Mouse (Mus musculus) Patski (cell line): Measurements from ENCODE around the gene Mrtfb. TPM values are rescaled to one million over a fixed set of nuclear protein-coding genes. Genes with fewer than 3 reads are reported as not detected.
"Not testable (repeated sequence)": the region's sequence is repeated elsewhere in the genome, so short reads cannot be mapped to it uniquely, and the experiment has no call there.

Experiments used
- ATAC-seq: fragments of 100-300 bp; one replicate; pipeline ENCODE4 v1.8.0; 2021
- CTCF ChIA-PET: fragments of 350-600 bp; sonication (Branson Sonifier 250); formaldehyde crosslinking; loops from one replicate; lab custom pipeline; 2022; ENCODE audit warnings: inconsistent platforms; lab: Charles Lee
- POLR2A ChIA-PET: fragments of 350-600 bp; sonication (Branson Sonifier 250); formaldehyde crosslinking; loops from one replicate; lab custom pipeline; 2022; ENCODE audit warnings: antibody characterized with exemption, inconsistent platforms; lab: Charles Lee
- DNase-seq: peaks from one replicate; pipeline ENCODE4 v3.0.0-alpha.2; 2011; ENCODE audit warnings: low read depth, low spot score
- H3K27me3 ChIP-seq: fragments of 371-371 bp; one replicate; pipeline ENCODE4 v1.5.1; 2021
- CTCF ChIP-seq: fragments of 100-300 bp; IDR thresholded peaks from one replicate; pipeline ENCODE4 v1.5.1; 2021
- in situ Hi-C: fragments of 300-500 bp; cut with MboI; formaldehyde crosslinking; loops from 3 replicates; pipeline ENCODE4 v1.11.1; 2018; ENCODE audit warnings: low pct_unique_long_range_greater_than_20kb, mixed read lengths
- polyA plus RNA-seq: library from polyadenylated mRNA; unstranded; gene quantifications from one replicate; pipeline ENCODE4 v1.2.3, GENCODE M21; 2021

Mrtfb gene
- polyA plus RNA-seq, 1 experiment from 2014 or later: 18.7 TPM

DNA sequence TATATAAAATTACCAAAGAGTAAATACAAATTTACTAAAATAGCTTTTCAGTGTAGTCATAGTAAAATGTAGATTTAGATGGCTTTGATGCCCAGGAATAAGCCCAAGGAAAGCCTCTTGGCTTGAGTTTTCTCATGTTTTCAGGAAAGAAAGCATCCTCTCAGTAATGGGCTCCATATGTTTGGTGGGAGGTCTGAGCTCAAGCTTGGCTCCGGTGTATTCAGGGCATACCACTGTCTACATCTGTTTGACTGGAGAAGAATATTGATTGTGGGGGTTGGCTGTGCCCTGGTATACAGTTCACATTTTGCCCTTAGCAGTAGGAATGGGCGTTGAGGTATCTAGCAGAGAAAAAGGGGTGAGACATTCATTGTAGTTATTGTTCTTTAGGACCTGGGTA is 13.1 kb downstream of the Mrtfb start:
- CTCF ChIA-PET: interaction anchor here (1.2 to 1.3 kb wide), 2 partner anchors 10 to 20 kb away, joined by 3 to 6 read pairs; no protein-coding TSS in a partner anchor
- no peak for DNase-seq
- no peaks in the 10 kb centered on the region for H3K27me3 ChIP-seq
- POLR2A ChIA-PET: interaction anchor here (1.0 kb wide), 1 partner anchor 9 kb away, joined by 3 read pairs; no protein-coding TSS in a partner anchor
- no peak for TF ChIP-seq CTCF
- in situ Hi-C loops: no loop called here
- no peak for ATAC-seq

DNA sequence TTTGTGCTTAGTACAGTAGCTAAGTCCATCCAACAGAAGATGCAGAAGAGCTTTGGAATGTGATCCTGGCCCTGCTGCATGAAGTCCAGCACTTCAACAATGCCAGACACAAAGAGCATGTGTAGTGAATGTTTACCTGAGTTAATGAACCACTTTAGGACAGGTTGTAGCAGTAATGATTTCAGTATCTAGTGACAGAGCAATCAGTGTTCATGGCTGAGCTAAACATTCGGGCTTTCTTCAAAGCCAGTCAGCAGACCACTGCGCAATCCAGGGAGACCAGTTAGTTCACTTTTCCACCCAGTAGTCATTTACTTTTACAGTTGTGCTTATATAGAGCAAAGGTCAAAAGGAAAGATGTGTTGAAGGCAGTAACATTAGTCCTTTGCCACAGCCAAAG is 20.0 kb downstream of the Mrtfb start:
- no peaks in the 10 kb centered on the region for H3K27me3 ChIP-seq
- no peak for ATAC-seq
- POLR2A ChIA-PET: interaction anchor here (0.5 kb wide), 1 partner anchor 35 kb away, joined by 3 read pairs; no protein-coding TSS in a partner anchor
- DNase-seq: no peak
- CTCF ChIA-PET: interaction anchor here (1.2 to 1.3 kb wide), 2 partner anchors 11 to 49 kb away, joined by 3 read pairs; no protein-coding TSS in a partner anchor
- TF ChIP-seq CTCF: no peak
- in situ Hi-C loops: no loop called here

DNA sequence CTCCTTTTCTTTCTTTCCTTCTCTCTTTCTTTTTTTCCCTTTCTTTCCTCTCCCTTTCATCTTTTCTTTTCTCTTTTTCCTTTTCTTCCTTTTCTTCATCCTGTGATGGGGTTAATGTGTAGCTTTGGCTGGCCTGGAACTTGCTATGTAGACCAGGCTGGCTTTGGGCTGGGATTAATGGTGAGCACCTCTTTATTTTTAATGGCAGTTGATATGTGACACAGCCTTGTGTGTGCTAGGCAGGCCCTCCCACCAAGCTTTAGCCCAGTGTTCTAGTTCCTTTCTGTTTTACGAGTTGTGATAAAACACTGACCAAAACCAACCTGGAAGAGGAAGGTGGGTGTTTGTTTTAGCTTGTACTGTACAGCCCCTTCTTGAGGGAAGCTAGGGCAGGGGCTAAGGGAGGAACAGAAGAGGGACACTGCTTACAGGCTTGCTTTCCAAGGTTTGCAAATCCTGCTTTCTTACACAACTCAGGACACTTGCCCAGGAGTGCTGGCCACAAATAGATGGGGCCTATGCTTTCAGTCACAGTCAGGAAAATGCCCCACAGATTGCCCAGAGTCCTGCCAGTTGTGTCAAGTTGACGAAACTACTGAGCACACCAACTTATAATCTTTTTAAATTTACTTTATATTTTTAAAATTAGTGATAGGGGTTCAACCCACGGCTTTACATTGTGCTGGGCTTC is 20.6 kb downstream of the Mrtfb start:
- no peak for DNase-seq
- POLR2A ChIA-PET: no interaction called here
- no peaks in the 10 kb centered on the region for H3K27me3 ChIP-seq
- in situ Hi-C loops: no loop called here
- ATAC-seq: no peak
- TF ChIP-seq CTCF: no peak
- CTCF ChIA-PET: interaction anchor here (1.2 to 1.3 kb wide), 2 partner anchors 12 to 49 kb away, joined by 3 read pairs; no protein-coding TSS in a partner anchor

DNA sequence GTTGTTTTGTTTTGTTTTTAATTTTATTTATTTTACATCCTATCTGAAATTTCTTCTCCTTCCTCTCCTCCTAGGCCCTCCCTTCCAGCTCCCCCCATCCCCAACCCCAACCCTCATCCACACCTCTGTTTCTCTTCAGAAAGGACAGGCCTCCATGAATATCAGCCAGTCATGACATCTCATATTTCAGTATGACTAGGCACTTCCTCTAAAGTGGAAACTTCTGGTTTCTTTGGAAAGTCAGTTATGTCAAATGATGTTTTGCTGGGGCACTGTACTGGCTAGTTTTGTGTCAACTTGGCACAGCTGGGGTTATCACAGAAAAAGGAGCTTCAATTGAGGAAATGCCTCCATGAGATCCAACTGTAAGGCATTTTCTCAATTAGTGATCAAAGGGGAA is 30.1 kb downstream of the Mrtfb start:
- H3K27me3 ChIP-seq, POLR2A ChIA-PET, in situ Hi-C loops, DNase-seq, ATAC-seq: not testable (repeated sequence)
- CTCF ChIA-PET: interaction anchor here (1.4 kb wide), 1 partner anchor 14 kb away, joined by 4 read pairs; no protein-coding TSS in a partner anchor

DNA sequence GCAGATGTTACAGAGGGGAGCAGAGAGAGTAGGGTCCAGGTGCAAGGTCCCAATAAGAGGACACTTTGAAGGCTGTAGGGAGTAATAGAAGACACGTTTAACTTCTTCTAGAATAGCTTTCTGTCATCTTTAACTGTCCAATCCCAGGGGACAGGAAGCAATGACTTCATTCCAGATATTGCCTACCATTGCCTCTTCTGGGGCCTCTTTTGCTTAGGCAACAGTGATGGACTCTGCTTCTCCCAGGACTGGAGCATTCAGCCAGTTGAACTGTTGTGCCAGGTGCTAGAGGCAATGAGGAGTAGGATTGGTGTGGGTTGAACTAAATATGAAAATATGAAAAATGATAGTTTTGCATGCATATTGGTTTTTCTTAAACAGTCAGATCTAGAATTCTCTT is 41.6 kb downstream of the Mrtfb start:
- TF ChIP-seq CTCF: no peak
- in situ Hi-C loops: no loop called here
- CTCF ChIA-PET: no interaction called here
- DNase-seq (no peak), ATAC-seq (no peak)
- POLR2A ChIA-PET: no interaction called here
- H3K27me3 ChIP-seq: no peaks in the 10 kb centered on the region

DNA sequence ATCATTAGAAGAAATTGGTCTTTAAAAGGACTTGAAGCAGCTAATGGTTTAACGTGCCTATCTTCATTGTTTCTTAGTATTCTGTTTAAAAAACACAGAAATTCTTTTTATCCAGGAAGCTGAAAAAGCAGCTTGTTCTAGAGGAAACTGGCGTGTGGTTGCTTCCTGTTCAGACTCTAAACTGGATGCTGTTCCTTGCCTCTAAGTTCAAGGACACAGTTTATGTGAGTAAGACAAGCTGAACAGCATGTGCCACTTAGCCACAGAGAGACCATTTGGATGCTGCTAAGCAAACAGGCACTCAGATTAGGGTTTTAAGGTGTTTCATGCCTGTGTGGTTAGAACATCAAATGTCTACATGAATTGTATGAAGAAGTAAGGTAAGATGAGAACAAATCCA is 42.7 kb downstream of the Mrtfb start:
- ChIA-PET CTCF (interaction anchor here (1.3 kb wide), 1 partner anchor 14 kb away, joined by 3 read pairs; no protein-coding TSS in a partner anchor), POLR2A (no interaction called here)
- no peak for TF ChIP-seq CTCF
- DNase-seq (no peak), ATAC-seq (no peak)
- H3K27me3 ChIP-seq: no peaks in the 10 kb centered on the region
- in situ Hi-C loops: no loop called here

DNA sequence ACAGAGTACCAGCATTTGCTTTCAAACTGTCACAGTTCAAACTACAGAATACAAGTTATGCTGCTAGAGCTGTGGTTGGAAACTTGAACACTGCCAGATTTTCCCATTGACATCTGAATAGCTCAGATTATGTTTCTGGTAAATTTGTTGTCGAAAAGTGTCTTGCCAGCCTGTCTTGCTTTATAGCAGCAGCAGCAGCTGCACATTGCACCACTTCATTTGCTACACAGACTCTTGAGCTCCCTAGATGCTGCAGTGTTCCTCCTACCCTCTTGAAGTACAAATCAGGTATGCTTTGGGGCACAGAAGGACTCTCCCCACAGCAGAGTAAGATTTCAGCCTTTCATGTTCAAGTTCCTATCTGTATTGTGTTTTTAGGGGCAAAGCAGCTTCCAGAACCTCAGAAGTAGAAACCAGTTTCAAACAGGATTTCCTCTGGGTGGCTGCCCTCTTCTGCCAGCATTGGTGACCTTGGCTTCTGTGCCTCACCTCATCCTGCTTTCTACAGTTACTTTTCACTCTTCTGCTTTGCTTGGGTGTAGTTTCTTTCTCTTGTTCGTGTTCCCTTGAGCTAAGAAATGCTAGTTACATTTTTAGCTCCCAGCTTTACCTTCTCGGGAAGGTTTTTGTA is 49.9 kb downstream of the Mrtfb start:
- ChIA-PET POLR2A (no interaction called here), CTCF (no interaction called here)
- no peak for ATAC-seq

DNA sequence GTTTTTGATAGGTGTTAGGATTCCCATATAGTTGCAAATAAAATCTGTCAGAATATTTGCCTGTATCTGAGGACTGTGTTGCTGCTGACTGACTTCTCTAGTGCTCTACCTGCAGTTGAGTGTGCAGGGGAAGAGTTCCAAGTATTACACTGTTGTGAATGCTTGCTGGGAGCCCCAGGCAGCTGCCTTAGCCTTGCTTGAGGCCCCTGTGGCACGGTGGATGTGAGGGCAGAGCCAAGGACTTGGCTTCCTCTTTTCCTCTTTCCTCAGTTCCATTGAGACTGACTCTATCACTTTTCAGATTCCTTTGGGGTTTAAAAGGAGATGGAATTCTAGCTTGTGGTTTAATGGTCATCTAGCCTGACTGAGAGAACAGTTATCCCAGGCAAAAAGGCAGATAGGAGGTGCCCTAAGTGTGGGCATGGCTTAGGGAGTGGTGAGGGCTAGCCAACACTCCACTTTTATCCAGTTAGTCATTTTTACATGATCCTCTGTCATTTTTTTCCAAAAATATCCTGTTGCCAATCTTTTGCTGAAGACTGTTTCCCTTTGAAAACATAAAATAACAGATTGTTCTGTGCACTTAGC is 53.9 kb downstream of the Mrtfb start:
- no peak for TF ChIP-seq CTCF
- POLR2A ChIA-PET: no interaction called here
- no peaks in the 10 kb centered on the region for H3K27me3 ChIP-seq
- DNase-seq (no peak), ATAC-seq (no peak)
- CTCF ChIA-PET: no interaction called here
- in situ Hi-C loops: no loop called here

More for the DNA sequence above, 49.9 kb downstream of the Mrtfb start:
- DNase-seq: no peak
- no peak for TF ChIP-seq CTCF
- no peaks in the 10 kb centered on the region for H3K27me3 ChIP-seq
- in situ Hi-C loops: no loop called here

DNA sequence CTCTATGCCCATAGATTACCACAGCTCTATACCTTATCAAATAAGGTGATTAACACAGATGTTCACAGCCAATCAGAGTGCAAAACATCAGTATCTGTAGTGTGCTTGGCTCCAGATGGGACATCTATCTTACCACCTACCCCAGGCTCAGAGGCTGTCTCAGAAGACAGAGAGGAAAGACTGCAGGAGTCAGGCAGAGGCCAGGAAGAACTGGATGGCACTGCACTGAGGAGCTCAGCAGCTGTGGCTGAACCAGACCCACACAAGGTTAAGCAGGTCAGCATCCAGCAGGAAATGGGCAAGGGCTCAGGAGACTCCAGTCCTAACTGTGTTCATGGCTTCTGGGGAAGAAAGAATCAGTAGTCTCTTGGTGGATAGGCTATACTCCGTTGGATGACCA is 55.1 kb downstream of the Mrtfb start:
- POLR2A ChIA-PET: no interaction called here
- ATAC-seq: no peak
- in situ Hi-C loops: no loop called here
- DNase-seq: no peak
- H3K27me3 ChIP-seq: no peaks in the 10 kb centered on the region
- CTCF ChIA-PET: interaction anchor here (1.1 kb wide), 1 partner anchor 16 kb away, joined by 4 read pairs; no protein-coding TSS in a partner anchor
- TF ChIP-seq CTCF: no peak

DNA sequence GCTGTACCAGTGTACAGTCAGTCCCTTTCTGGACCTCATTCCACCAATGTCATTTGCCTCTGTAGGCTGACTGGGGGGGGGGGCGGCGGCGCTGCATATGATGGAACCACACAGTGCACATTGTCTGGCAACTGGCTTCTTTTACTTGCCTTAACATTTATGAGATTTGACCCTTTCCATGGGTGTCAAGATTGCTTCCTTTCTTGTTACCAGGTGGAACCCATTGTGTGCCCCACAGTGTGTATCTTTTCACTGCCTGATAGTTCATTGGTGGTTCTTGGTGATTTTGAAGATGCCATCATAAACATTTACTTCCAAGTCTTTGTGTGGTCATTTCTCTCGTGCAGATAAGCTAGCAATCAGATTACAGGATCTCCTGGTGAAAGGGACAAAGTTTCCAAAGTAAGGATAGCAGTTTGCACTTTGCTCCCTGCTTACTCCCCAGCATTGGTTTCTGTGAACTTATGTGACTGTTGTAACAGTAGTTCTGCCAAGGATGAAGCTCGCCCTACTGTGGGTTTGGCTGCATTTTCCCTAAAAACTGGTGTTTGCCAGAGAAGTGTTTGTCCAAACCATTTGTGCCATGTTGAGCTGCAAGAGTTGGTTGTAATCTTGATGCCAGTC is 56.9 kb downstream of the Mrtfb start:
- no peak for DNase-seq
- POLR2A ChIA-PET: no interaction called here
- CTCF ChIA-PET: no interaction called here
- in situ Hi-C loops: no loop called here
- H3K27me3 ChIP-seq: no peaks in the 10 kb centered on the region
- no peak for TF ChIP-seq CTCF
- no peak for ATAC-seq
